Comparison of ENCODE assay signal across 16 mouse cellular contexts in the genomic region with DNA sequence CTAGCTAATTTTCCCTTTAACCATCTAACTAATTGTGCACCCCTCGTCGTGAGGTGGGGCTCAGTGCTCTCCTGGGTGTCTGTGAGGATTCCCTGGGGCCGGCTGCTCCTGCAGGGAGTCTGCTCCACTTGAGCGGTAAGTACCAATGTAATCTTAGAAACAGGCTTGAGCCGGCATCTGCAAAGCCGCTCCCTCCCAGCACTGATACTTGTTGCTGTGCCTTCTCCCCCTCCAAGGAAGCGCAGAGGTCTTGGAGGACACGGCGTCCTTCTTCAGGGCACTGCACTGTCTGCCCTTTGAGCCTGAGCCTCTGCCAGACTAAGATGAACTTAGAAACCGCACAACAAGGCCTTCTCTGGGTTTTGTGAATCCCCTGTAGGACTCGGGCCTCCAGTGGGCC.
"Had no signal": no experiment of that assay in that cellular context is flagged by ENCODE, and none has a peak within 500 bp of the region (broad histone marks: within the 10 kb centered on the region; RNA-seq: fewer than 3 reads in every experiment).

No protein-coding gene starts in this region.

- H3K27me3 ChIP-seq: limb, embryonic 15.5 days; liver, embryonic 12.5 days; megakaryocyte, embryonic 14.5 days; midbrain, embryonic 12.5 days; neural tube, embryonic 13.5 days had no signal

- ATAC-seq: liver, embryonic 12.5 days; midbrain, embryonic 16.5 days had no signal

- H3K9me3 ChIP-seq: limb, embryonic 15.5 days; liver, embryonic 12.5 days; megakaryocyte, embryonic 14.5 days; midbrain, embryonic 12.5 days; neural tube, embryonic 13.5 days had no signal

- H3K9ac ChIP-seq: limb, embryonic 15.5 days; liver, embryonic 12.5 days; lung, embryonic 14.5 days; midbrain, embryonic 12.5 days; neural tube, embryonic 13.5 days had no signal

- H3K4me3 ChIP-seq: limb, embryonic 15.5 days; liver, embryonic 12.5 days; megakaryocyte, embryonic 14.5 days; midbrain, embryonic 12.5 days; neural tube, embryonic 13.5 days had no signal

- DNase-seq: kidney, adult 18-20 months; layer of hippocampus, adult 9-11 months; layer of hippocampus, postnatal 36 days; lung, embryonic 14.5 days; lung, postnatal 10 days; lung, postnatal 4 days; retina, postnatal 1 day; right cerebral cortex, postnatal 4 days; spleen, adult 18-20 months; thymus, postnatal 36 days had no signal

- H3K27ac ChIP-seq: limb, embryonic 15.5 days; liver, embryonic 12.5 days; midbrain, embryonic 12.5 days; neural tube, embryonic 13.5 days had no signal

- H3K4me1 ChIP-seq: limb, embryonic 15.5 days; midbrain, embryonic 12.5 days had no signal

- H3K4me2 ChIP-seq: limb, embryonic 15.5 days; liver, embryonic 12.5 days; lung, embryonic 14.5 days; midbrain, embryonic 12.5 days; neural tube, embryonic 13.5 days had no signal
